Mouse (Mus musculus): ENCODE measurements at regions not wholly inside any gene's neighbourhood (a gene's known extent, or its start where the extent isn't known, plus 50 kb on each side); places are given as distances from the start of the nearest gene placed in this dataset.

DNA sequence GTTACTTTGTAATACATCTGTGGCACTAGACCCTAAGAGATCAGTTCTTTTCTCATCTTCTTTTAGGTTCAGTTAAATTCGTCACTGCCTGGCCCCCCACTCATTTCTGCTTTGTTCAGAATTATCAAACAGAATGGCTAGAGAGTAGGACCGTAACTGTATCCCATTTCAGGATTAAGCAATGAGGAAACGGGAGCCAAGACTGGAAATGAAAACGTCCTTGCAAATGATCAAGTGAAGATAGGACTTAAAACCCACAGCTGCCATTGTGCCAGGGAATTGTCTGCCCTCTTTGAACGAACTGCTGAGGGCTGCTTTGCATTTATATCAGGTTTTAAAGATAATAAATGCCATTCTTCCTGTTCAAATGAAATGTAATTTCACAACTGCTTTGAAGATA is 133.7 kb upstream of the Peli2 start:
- TF ChIP-seq POLR2A (IDR thresholded peaks at IDR 0.05; ENCODE audit: borderline replicate concordance, control insufficient read depth, low read depth, low read length): no peak
- no peak for TF ChIP-seq CTCF (IDR thresholded peaks at IDR 0.05; ENCODE audit: control insufficient read depth, insufficient read depth, low read length)

Data from bone marrow, adult 2 months (tissue).